Mouse (Mus musculus): Measurements from ENCODE around the gene Mst1r. TPM values are rescaled to one million over a fixed set of nuclear protein-coding genes. Genes with fewer than 3 reads are reported as not detected.

Mst1r gene
- 78.7 and 86.7 TPM in 2 replicates for polyA plus RNA-seq (2012; rRNA removed)

GRCm38 (mm10) chr9:107906252-107906966, at the start of gene Mst1r:
Mst1r (plus strand) TSS chr9:107906873.

GRCm38 (mm10) chr9:107873137-107873536, 33.5 kb upstream of the Mst1r start, which contains the start of gene Rbm6:
Rbm6 (minus strand) TSS chr9:107873237.

GRCm38 (mm10) chr9:107887804-107888266, 18.8 kb upstream of the Mst1r start, which contains the start of gene Mon1a:
Mon1a (plus strand) TSS chr9:107888151.

GRCm38 (mm10) chr9:107928169-107928568, 21.5 kb downstream of the Mst1r start, which contains the start of gene Actl11:
Actl11 (plus strand) TSS chr9:107928469.

GRCm38 (mm10) chr9:107935374-107935773, 28.7 kb downstream of the Mst1r start, which contains the start of gene Camkv:
Camkv (plus strand) TSS chr9:107935674.

GRCm38 (mm10) chr9:107949922-107950235, 43.2 kb downstream of the Mst1r start, which contains the start of gene Traip:
Traip (plus strand) TSS chr9:107950136.

Other genes with a start within 250 kb of the Mst1r start
- 7.5 and 9.4 TPM in 2 replicates for gene Slc38a3, start 237.3 kb upstream of the Mst1r start, polyA plus RNA-seq (2012; rRNA removed)
- gene Gnat1, start 227.2 kb upstream of the Mst1r start, polyA plus RNA-seq (2012; rRNA removed) = 0.08 and 0.12 TPM in 2 replicates
- 78.9 and 92.8 TPM in 2 replicates for gene Sema3f, start 196.4 kb upstream of the Mst1r start, polyA plus RNA-seq (2012; rRNA removed)
- gene Rbm5, start 135.9 kb upstream of the Mst1r start, polyA plus RNA-seq (2012; rRNA removed) = 18.1 and 30.1 TPM in 2 replicates
- 4.0 and 5.3 TPM in 2 replicates for gene Rbm6, start 33.6 kb upstream of the Mst1r start, polyA plus RNA-seq (2012; rRNA removed)
- gene Mon1a, start 18.7 kb upstream of the Mst1r start, polyA plus RNA-seq (2012; rRNA removed) = 38.1 and 50.7 TPM in 2 replicates
- not detected in 2 replicates for gene Actl11, start 21.6 kb downstream of the Mst1r start, polyA plus RNA-seq (2012; rRNA removed)
- 0.16 and 0.43 TPM in 2 replicates for gene Camkv, start 28.8 kb downstream of the Mst1r start, polyA plus RNA-seq (2012; rRNA removed)
- gene Traip, start 43.3 kb downstream of the Mst1r start, polyA plus RNA-seq (2012; rRNA removed) = 0.88 and 2.2 TPM in 2 replicates
- gene Uba7, start 68.6 kb downstream of the Mst1r start, polyA plus RNA-seq (2012; rRNA removed) = 24.3 and 29.0 TPM in 2 replicates
- gene Gm20661, start 76.2 kb downstream of the Mst1r start, polyA plus RNA-seq (2012; rRNA removed) = 0.04 TPM in 1 of 2 replicates, not detected in the other
- 8.1 and 8.3 TPM in 2 replicates for gene Inka1, start 79.0 kb downstream of the Mst1r start, polyA plus RNA-seq (2012; rRNA removed)
- 0.63 and 0.74 TPM in 2 replicates for gene Cdhr4, start 85.6 kb downstream of the Mst1r start, polyA plus RNA-seq (2012; rRNA removed)
- 0.10 TPM in 1 of 2 replicates, not detected in the other for gene Gm20662, start 89.5 kb downstream of the Mst1r start, polyA plus RNA-seq (2012; rRNA removed)
- gene Ip6k1, start 95.6 kb downstream of the Mst1r start, polyA plus RNA-seq (2012; rRNA removed) = 38.4 and 50.1 TPM in 2 replicates
- 12.7 and 13.3 TPM in 2 replicates for gene Gmppb, start 142.4 kb downstream of the Mst1r start, polyA plus RNA-seq (2012; rRNA removed)
- 4.8 and 8.3 TPM in 2 replicates for gene Amigo3, start 146.3 kb downstream of the Mst1r start, polyA plus RNA-seq (2012; rRNA removed)
- gene Mst1, start 173.6 kb downstream of the Mst1r start, polyA plus RNA-seq (2012; rRNA removed) = 1.8 and 2.7 TPM in 2 replicates
- 37.7 and 49.7 TPM in 2 replicates for gene Rnf123, start 176.5 kb downstream of the Mst1r start, polyA plus RNA-seq (2012; rRNA removed)
- 65.0 and 72.5 TPM in 2 replicates for gene Apeh, start 187.7 kb downstream of the Mst1r start, polyA plus RNA-seq (2012; rRNA removed)

Measured in stomach, adult 2 months (tissue).